Mouse (Mus musculus): ENCODE data around the gene Cc2d1a.

GRCm38 (mm10) chr8:84106216-84107040, 41.3 kb downstream of the Cc2d1a start:
- no peak for TF ChIP-seq CEBPB (IDR thresholded peaks at IDR 0.05; ENCODE audit: low read depth)
- TF ChIP-seq CTCF (IDR thresholded peaks at IDR 0.05; ENCODE audit: control insufficient read depth, insufficient read depth, insufficient read length) = no peak
- TF ChIP-seq USF1 (IDR thresholded peaks at IDR 0.05; ENCODE audit: low read depth) = no peak
- TF ChIP-seq MAX (IDR thresholded peaks at IDR 0.05) = no peak
- no peak for TF ChIP-seq FOSL1 (IDR thresholded peaks at IDR 0.05; ENCODE audit: insufficient read depth, low read length, poor library complexity, severe bottlenecking)
- TF ChIP-seq MYOD1 (IDR thresholded peaks at IDR 0.05; ENCODE audit: control insufficient read depth, insufficient read length, low read depth) = no peak
- TF ChIP-seq MYOG (IDR thresholded peaks at IDR 0.05; ENCODE audit: control insufficient read depth, extremely low read depth, insufficient read length) = no peak
